Mouse (Mus musculus) spleen, adult 2 months (tissue): ENCODE results near the gene Thsd1. TPM values are rescaled to one million over a fixed set of nuclear protein-coding genes. Genes with fewer than 3 reads are reported as not detected.

Experiments used
- DNase-seq, 2 experiments: peaks; one replicate each; pipeline versions ENCODE4 v3.0.0 to v3.0.0-alpha.2; 2012 to 2021; ENCODE audit warnings: low spot score in 2 of 2, low read depth in 1 of 2
- H3K27ac ChIP-seq: fragments of 200-500 bp; 2 replicates; pipeline ENCODE4 v1.5.1; 2012; ENCODE audit warnings: low read length, inconsistent platforms; ENCODE audit not compliant: insufficient read depth
- H3K27me3 ChIP-seq: fragments of 200-500 bp; 2 replicates; pipeline ENCODE4 v1.6.1; 2012; ENCODE audit warnings: mild to moderate bottlenecking, moderate library complexity, low read length, inconsistent platforms; ENCODE audit not compliant: control insufficient read depth, insufficient read depth
- H3K36me3 ChIP-seq: fragments of 200-500 bp; 2 replicates; pipeline ENCODE4 v1.6.1; 2012; ENCODE audit warnings: mild to moderate bottlenecking, low read length, inconsistent platforms; ENCODE audit not compliant: control insufficient read depth, insufficient read depth
- H3K4me1 ChIP-seq: fragments of 200-500 bp; 2 replicates; pipeline ENCODE4 v1.6.1; 2011; ENCODE audit warnings: inconsistent platforms; ENCODE audit not compliant: control insufficient read depth, insufficient read depth, insufficient read length
- H3K4me3 ChIP-seq: fragments of 200-500 bp; 2 replicates; pipeline ENCODE4 v1.5.1; 2011; ENCODE audit warnings: mild to moderate bottlenecking, inconsistent platforms; ENCODE audit not compliant: insufficient read depth, insufficient read length; ENCODE audit errors: extremely low read depth
- CTCF ChIP-seq: fragments of 200-500 bp; IDR thresholded peaks from 2 replicates; pipeline ENCODE4 v1.5.1; 2011; ENCODE audit warnings: mild to moderate bottlenecking, inconsistent platforms; ENCODE audit not compliant: insufficient read depth, insufficient read length, insufficient replicate concordance; ENCODE audit errors: extremely low read depth
- POLR2A ChIP-seq: fragments of 200-500 bp; IDR thresholded peaks from 2 replicates; pipeline ENCODE4 v1.6.1; 2011; ENCODE audit warnings: low read depth, low read length, inconsistent platforms
- WGBS: fragments of 180-500 bp; shearing (Covaris S2); methylation state at CpG from one replicate; pipeline ENCODE4 v1.1.7; 2018; 5-methylcytosine and 5-hydroxymethylcytosine counted together
- polyA plus RNA-seq: library from polyadenylated mRNA; depleted of rRNA; stranded (reverse); fragments of >200 nt; gene quantifications from 2 replicates; pipeline ENCODE4 v1.2.3, GENCODE M21; 2012

Gene Thsd1
- polyA plus RNA-seq, 1 experiment: 2.3 TPM

DNA sequence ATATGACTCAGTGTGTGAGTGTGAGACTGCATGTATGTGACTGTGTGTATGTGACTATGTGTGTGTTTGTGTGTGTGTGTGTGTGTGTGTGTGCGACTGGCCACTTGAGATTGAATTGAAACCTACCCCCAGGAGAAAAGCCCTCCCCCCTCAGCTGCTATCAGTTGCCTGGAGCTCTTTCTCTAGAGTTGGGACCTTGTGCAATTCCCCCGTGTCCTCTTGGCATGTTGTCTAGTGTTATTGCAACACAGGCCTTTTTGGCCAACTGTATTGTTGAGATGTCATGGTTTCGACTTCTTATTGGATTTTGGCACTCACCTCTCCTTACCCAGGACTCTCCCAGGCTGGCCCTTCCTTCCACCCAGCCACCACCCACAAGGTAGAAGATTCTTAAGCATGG is 35.2 kb downstream of the Thsd1 start:
- Histone ChIP-seq H3K27me3 (no peaks in the 10 kb centered on the region), H3K4me1 (no peaks in the 10 kb centered on the region), H3K36me3 (no peaks in the 10 kb centered on the region), H3K27ac (no peak overlapping the region), H3K4me3 (no peak overlapping the region)
- 87% methylated on average over 3 of the region's 3 CpGs for WGBS
- DNase-seq: no peak
- no peak for TF ChIP-seq POLR2A
- TF ChIP-seq CTCF: no peak

DNA sequence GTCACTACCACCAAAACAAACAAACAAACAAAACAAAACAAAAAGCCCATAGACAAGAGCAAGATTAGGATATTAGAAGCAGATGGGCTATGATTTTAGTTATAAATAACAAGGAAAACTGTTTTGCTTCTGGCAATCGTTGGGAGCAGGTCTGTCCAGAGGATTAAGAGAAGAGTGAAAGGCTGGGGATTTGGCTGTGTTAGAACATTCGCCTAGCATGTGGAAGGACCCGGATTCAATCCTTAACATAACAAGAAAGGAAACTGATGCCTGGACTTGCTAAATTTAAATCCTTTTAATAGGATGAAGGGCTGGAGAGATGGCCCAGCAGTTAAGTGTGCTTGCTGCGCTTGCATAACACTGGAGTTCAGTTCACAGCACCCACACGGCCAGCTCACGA is 37.2 kb downstream of the Thsd1 start:
- no peak for DNase-seq
- no peaks in the 10 kb centered on the region for H3K27me3 ChIP-seq
- H3K27ac ChIP-seq: no peak overlapping the region
- 84% methylated on average over 6 of the region's 6 CpGs for WGBS
- no peaks in the 10 kb centered on the region for H3K4me1 ChIP-seq
- TF ChIP-seq CTCF (no peak), POLR2A (no peak)
- no peak overlapping the region for H3K4me3 ChIP-seq
- no peaks in the 10 kb centered on the region for H3K36me3 ChIP-seq

DNA sequence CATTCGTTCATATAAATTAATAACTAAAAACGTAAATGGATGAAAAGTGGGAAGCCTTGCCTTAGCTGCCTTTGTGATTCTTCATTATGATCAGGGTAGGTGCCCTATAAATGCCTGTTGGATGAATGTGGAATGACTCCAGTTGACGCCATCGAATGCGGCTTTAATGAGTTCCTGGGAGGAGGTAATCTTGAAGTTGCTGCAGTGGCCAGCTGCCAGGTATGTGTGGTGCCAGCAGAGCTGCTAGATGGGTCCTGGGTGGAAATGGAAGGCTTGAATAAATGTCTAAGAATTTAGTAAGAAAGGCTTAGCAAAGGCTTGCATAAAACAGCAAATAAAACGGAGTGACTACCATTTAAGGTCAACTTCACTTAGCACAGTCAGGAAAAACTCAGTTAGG is 37.7 kb downstream of the Thsd1 start:
- no peak for DNase-seq
- Histone ChIP-seq H3K4me1 (no peaks in the 10 kb centered on the region), H3K36me3 (no peaks in the 10 kb centered on the region), H3K27me3 (no peaks in the 10 kb centered on the region), H3K4me3 (no peak overlapping the region), H3K27ac (no peak overlapping the region)
- WGBS: 90% methylated on average over 6 of the region's 6 CpGs
- no peak for TF ChIP-seq POLR2A

DNA sequence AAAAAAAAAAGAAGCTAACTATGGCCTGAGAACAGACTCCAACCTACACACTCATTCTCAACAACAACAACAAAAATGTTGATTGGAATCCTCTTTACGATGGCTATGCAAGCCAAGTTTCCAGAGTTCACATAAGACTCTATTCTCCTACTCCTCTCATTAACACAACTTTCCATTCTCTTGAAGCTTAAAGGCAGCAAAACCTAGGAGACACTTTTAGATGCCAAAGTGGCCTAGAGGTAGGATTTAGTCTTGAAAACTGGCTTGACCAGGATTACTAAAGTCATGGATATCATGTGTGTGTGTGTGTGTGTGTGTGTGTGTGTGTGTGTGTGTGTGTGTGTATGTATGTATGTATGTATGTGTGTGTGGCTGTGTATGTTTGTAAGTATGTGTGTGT is 38.1 kb downstream of the Thsd1 start:
- no peak for TF ChIP-seq CTCF
- TF ChIP-seq POLR2A: no peak
- no peaks in the 10 kb centered on the region for H3K4me1 ChIP-seq
- no peaks in the 10 kb centered on the region for H3K36me3 ChIP-seq
- H3K4me3 ChIP-seq: no peak overlapping the region
- no peak overlapping the region for H3K27ac ChIP-seq
- no peak for DNase-seq
- H3K27me3 ChIP-seq: no peaks in the 10 kb centered on the region
- WGBS: 98% methylated on average over 1 of the region's 1 CpGs

DNA sequence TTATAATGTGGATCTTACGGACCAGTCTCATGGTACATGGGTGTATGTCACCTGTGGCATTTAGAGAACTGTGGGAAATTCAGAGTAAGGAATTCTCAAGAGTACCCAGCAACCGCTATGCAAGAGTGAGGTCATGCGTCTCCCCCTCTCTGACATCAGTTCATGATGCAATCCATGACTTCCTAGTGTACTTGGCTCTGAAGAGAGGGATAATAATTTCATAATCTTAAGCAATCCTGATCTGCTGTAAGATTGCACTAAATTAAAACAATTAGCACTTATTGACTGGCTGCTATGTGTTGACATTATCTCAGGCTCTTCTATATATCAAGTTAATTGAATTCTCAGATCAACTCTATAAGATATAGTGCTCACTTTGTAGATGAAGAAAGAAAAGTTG is 39.7 kb downstream of the Thsd1 start:
- no peak for DNase-seq
- Histone ChIP-seq H3K4me1 (no peaks in the 10 kb centered on the region), H3K4me3 (no peak overlapping the region), H3K27me3 (no peaks in the 10 kb centered on the region), H3K36me3 (no peaks in the 10 kb centered on the region), H3K27ac (no peak overlapping the region)
- no peak for TF ChIP-seq CTCF
- TF ChIP-seq POLR2A: no peak
- WGBS: 92% methylated on average over 3 of the region's 3 CpGs

DNA sequence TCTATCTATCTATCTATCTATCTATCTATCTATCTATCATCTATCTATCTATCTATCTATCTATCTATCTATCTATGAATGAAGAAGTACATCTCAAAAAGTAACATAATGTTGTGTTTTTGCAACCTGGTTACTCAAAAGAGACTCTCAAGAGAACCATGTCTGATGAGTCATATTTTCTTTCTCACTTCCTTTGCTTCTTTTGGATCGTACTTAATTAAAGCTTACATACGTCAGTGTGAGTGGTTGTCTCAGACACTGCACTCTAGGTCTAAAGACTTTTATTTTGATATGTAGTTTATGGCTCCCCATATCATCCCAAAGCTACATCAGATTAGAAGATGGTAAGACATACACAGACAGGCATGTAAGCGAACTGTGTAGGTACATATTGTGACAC is 46.0 kb downstream of the Thsd1 start:
- Histone ChIP-seq H3K4me1 (no peaks in the 10 kb centered on the region), H3K4me3 (no peak overlapping the region), H3K27ac (no peak overlapping the region), H3K27me3 (no peaks in the 10 kb centered on the region), H3K36me3 (no peaks in the 10 kb centered on the region)
- WGBS: 75% methylated on average over 3 of the region's 3 CpGs
- no peak for TF ChIP-seq CTCF
- TF ChIP-seq POLR2A: no peak
- DNase-seq: no peak

DNA sequence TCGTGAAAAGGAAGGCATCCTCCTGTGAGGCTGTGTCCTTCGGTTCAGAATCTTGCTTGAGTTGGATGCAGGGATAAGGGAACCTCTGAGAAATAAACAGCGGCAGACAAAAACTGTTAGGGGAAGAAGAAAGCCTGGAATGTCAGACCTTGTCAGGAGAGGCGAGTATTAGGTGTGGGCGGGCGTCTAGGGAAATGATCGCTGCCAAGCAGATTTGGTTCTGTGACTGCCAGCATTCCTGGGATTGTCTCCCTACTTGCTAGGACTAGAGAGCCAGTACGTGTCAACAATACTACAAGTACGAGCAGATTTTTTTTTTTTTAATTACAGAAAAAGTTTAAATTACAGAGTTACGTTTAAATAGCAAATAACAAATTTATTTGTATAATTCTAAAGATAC is 47.5 kb downstream of the Thsd1 start:
- DNase-seq: no peak
- no peaks in the 10 kb centered on the region for H3K4me1 ChIP-seq
- WGBS: 89% methylated on average over 10 of the region's 10 CpGs
- no peak overlapping the region for H3K27ac ChIP-seq
- TF ChIP-seq CTCF (no peak), POLR2A (no peak)
- no peak overlapping the region for H3K4me3 ChIP-seq
- H3K27me3 ChIP-seq: no peaks in the 10 kb centered on the region
- no peaks in the 10 kb centered on the region for H3K36me3 ChIP-seq

DNA sequence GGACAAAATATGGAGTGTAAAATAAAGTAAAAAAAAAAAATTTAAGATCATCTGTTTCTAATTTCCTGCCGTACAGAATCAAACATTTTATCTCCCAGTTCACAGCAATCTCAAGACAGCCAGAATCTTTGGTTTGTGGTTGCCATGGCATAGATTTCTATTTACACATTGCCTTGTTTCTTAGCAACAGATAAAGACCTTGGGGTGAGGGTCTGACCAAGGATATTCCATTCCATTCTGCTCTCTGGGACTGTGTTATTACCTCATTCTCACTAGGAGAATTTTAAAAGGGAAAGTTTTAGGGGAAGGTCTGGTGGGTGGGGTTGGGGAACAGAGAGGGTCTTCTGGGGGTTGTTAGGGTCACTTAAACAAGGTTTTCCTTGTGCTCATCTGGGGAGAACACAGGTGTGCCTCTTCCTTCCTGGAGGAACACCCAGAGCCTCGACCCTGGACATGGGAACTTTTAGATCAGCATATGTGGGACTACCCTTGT is 55.9 kb downstream of the Thsd1 start, which contains the start of gene Tpte:
TSS of gene Tpte (plus strand) at position 443 of the 493 bp plus-strand sequence.
- Histone ChIP-seq H3K4me3 (no peak within 1 kb of the TSS), H3K4me1 (no peaks in the 10 kb centered on the region), H3K27ac (no peak within 1 kb of the TSS), H3K36me3 (no peaks in the 10 kb centered on the region), H3K27me3 (no peaks in the 10 kb centered on the region)
- TF ChIP-seq CTCF: no peak
- no peak for TF ChIP-seq POLR2A
- WGBS: 61% methylated on average over 2 of the region's 2 CpGs
- no peak for DNase-seq
